Mouse (Mus musculus) forebrain, embryonic 10.5 days (tissue): ENCODE data around the gene Zfp644. TPM values are rescaled to one million over a fixed set of nuclear protein-coding genes. Genes with fewer than 3 reads are reported as not detected.

ENCODE experiments used
- DNase-seq: peaks from one replicate; pipeline ENCODE4 v3.0.0-alpha.2; 2017; ENCODE audit warnings: low spot score; ENCODE audit errors: extremely low spot score
- H3K27ac ChIP-seq: fragments of 300-500 bp; sonication (generic); 2 replicates; pipeline ENCODE4 v1.5.1; 2016; ENCODE audit warnings: mild to moderate bottlenecking
- H3K27me3 ChIP-seq: fragments of 300-500 bp; sonication (generic); 2 replicates; pipeline ENCODE4 v1.6.1; 2016; ENCODE audit warnings: mild to moderate bottlenecking; ENCODE audit not compliant: poor library complexity, severe bottlenecking
- H3K36me3 ChIP-seq: fragments of 300-500 bp; sonication (generic); replicated peaks from 2 replicates; pipeline ENCODE4 v1.6.1; 2016; ENCODE audit warnings: mild to moderate bottlenecking, moderate library complexity
- H3K4me1 ChIP-seq: fragments of 300-500 bp; sonication (generic); 2 replicates; pipeline ENCODE4 v1.6.1; 2016
- H3K4me3 ChIP-seq: fragments of 300-500 bp; sonication (generic); 2 replicates; pipeline ENCODE4 v1.5.1; 2016; ENCODE audit warnings: mild to moderate bottlenecking, moderate library complexity
- H3K9me3 ChIP-seq: fragments of 300-500 bp; sonication (generic); 2 replicates; pipeline ENCODE4 v1.6.1; 2016; ENCODE audit warnings: mild to moderate bottlenecking, moderate library complexity
- WGBS: fragments of 180-500 bp; shearing (Covaris S2); methylation state at CpG from one replicate; pipeline ENCODE4 v1.1.7; 2016; 5-methylcytosine and 5-hydroxymethylcytosine counted together
- polyA plus RNA-seq: library from polyadenylated mRNA; unstranded; fragments of >200 nt; fragmentation: Nextera tagmentation; extraction: Ambion mirVana; gene quantifications from 2 replicates; pipeline ENCODE4 v1.2.1, GENCODE M21; 2016

Zfp644 gene
- polyA plus RNA-seq, 1 experiment from 2014 or later, result 65.9 TPM

DNA sequence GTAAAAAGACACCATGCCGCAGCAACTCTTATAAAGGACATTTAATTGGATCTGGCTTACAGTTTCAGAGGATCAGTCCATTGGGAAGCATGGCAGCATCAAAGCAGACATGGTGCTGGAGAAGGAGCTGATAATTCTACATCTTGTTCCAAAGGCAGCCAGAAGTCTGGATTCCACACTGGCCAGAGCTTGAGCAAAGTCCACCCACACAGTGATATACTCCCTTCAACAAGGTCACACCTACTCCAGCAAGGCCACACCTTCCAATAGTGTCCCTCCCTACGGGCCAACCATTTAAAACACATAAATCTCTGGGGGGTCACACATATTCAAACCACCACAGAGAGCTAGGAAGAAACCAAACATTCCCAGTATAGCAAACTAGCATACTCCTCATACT lies 84.9 kb downstream of the Zfp644 start:
- WGBS, result 93% methylated on average over 2 of the region's 2 CpGs
- Histone ChIP-seq H3K36me3 (peaks cover 57% of the 10 kb centered on the region), H3K27ac (no peak overlapping the region), H3K9me3 (no peaks in the 10 kb centered on the region), H3K4me3 (no peak overlapping the region), H3K27me3 (no peaks in the 10 kb centered on the region), H3K4me1 (no peaks in the 10 kb centered on the region)
- DNase-seq, result no peak

DNA sequence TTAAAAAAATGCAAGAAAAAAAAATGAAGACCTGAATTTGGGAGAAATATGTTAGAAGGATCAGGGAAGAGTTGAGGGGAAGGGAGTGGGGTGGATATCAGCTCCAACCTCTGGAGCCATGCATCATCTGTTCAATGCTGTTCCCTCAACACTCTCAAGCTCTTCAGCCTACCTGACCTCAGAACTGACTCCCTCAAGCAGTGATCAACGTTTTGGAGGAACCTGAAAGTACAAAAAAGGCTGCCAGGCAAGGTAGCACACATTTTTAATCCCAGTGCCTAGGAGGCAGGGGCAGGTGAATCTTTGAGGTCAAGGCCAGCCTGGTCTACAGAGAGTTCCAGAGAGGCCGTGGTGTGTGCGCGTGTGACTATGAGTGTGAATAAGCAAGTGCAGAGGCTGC lies 88.3 kb downstream of the Zfp644 start, which contains the start of gene Gm17304:
Gene Gm17304, plus strand, starts transcription at position 301 of the 400 bp plus-strand sequence.
- WGBS, result 94% methylated on average over 4 of the region's 4 CpGs
- peaks cover 50% of the 10 kb centered on the region for H3K36me3 ChIP-seq
- H3K4me1 ChIP-seq, result no peaks in the 10 kb centered on the region
- H3K27me3 ChIP-seq, result no peaks in the 10 kb centered on the region
- H3K9me3 ChIP-seq, result no peaks in the 10 kb centered on the region
- no peak within 1 kb of the TSS for H3K4me3 ChIP-seq
- no peak for DNase-seq
- H3K27ac ChIP-seq, result no peak within 1 kb of the TSS

DNA sequence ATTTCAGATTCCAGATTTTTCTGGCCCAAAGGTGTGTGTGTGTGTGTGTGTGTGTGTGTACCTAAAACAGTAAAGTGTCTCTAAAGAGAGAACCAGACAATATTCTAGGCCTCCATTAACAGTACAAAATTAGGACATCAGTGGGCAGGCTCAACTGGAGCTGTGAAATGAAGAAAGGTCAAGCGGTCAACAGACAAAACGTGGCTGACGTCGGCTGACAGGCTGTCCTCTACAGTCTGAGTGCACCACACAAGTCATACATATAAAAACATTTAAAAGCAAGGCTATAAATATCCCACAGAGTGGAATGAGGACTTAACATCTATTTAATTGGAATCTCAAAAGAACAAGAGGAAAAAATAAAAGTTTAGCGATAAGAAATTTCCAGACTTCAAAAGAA lies 90.0 kb downstream of the Zfp644 start:
- Histone ChIP-seq H3K9me3 (no peaks in the 10 kb centered on the region), H3K27me3 (no peaks in the 10 kb centered on the region), H3K4me3 (no peak overlapping the region), H3K27ac (no peak overlapping the region), H3K4me1 (no peaks in the 10 kb centered on the region), H3K36me3 (peaks cover 35% of the 10 kb centered on the region)
- 95% methylated on average over 5 of the region's 5 CpGs for WGBS
- no peak for DNase-seq

DNA sequence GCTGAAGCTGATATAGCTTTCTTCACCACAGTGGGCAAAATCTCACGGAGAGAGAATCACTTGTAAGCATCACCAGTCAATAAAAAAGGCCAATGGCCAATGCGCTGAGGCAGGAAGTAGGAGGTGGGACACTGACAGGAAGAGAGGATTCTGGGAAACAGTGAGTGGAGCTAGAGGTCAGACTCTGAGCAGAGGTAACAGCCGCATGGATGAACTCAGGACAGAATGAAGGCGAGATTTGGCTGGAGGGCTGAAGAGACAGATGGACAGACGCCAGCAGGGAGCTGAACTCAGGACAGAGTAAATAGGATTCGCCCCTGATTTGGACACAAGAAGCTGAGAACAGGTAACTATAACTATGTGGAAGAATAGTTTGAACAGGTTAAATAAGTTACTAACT lies 92.0 kb downstream of the Zfp644 start:
- H3K9me3 ChIP-seq, result no peaks in the 10 kb centered on the region
- no peak overlapping the region for H3K4me3 ChIP-seq
- WGBS, result 93% methylated on average over 6 of the region's 6 CpGs
- H3K27me3 ChIP-seq, result no peaks in the 10 kb centered on the region
- no peak overlapping the region for H3K27ac ChIP-seq
- H3K36me3 ChIP-seq, result peaks cover 26% of the 10 kb centered on the region
- DNase-seq, result no peak
- no peaks in the 10 kb centered on the region for H3K4me1 ChIP-seq

DNA sequence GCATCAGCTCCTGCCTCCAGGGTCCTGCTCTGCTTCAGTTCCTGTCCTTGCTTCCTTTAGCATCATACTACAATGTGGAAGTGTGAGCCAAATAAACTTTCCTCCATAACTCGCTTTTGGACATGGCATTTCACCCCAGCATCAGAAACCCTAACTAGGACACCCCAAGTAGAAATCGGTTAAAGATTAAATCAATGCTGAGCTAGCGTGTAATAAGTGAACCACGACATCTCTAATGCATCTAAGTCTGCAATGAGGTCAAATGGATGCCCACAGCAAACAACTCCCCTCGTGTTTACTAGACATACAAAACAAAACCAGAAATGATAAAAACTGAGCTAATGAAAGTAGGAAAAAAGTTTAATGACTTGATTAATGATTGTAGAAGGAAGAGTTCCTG lies 92.7 kb downstream of the Zfp644 start:
- Histone ChIP-seq H3K4me1 (no peaks in the 10 kb centered on the region), H3K9me3 (no peaks in the 10 kb centered on the region), H3K27me3 (no peaks in the 10 kb centered on the region), H3K36me3 (peaks cover 31% of the 10 kb centered on the region), H3K27ac (no peak overlapping the region), H3K4me3 (no peak overlapping the region)
- DNase-seq, result no peak
- 94% methylated on average over 5 of the region's 5 CpGs for WGBS

DNA sequence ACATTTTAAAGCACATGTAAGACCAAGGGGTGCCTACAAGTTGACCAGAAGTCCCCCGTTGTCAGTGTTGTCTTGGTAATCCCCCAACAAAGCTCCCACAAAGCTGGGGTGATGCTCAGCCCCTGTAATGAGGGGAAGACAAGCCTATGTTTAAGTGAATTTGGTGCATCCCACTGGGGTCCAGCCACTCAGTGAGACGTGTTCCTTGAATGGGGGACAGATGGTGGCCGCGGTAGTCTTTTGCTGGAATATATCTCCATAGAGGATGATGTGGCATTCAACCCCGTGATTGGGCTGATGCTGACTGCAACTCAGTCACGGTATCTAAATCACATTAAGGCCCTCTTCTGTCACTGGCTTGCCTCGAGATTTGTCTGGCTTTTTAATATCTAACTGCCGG lies 97.6 kb downstream of the Zfp644 start:
- peaks cover 3% of the 10 kb centered on the region; the same call in 1 of the 2 replicates for H3K4me1 ChIP-seq
- DNase-seq, result no peak
- WGBS, result 81% methylated on average over 8 of the region's 8 CpGs

DNA sequence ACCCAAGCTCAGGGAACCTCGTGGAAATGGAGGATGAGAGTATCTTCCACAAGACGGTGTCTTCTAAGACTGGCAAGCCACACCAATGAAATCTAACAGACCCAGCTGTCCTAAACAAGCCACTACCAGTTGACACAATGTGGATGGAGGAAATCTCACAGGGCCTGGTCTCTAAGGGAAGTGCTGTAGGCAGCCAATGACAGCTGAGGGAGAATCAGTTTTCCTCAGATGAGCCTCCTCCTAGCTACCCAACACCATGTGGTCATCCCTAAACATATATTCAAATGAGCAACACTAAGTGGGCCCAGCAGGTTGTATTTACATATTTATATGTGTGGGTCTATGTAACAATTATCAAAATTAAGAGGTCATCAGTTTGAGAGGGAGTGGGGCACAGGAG lies 99.6 kb downstream of the Zfp644 start:
- H3K27me3 ChIP-seq, result no peaks in the 10 kb centered on the region
- no peaks in the 10 kb centered on the region for H3K9me3 ChIP-seq
- H3K36me3 ChIP-seq, result peaks cover 30% of the 10 kb centered on the region
- DNase-seq, result no peak
- WGBS, result 91% methylated on average over 2 of the region's 2 CpGs
- H3K4me3 ChIP-seq, result no peak overlapping the region
- no peak overlapping the region for H3K27ac ChIP-seq
- peaks cover 3% of the 10 kb centered on the region; the same call in 1 of the 2 replicates for H3K4me1 ChIP-seq

More for the DNA sequence above, 97.6 kb downstream of the Zfp644 start:
- H3K27me3 ChIP-seq, result no peaks in the 10 kb centered on the region
- H3K4me3 ChIP-seq, result no peak overlapping the region
- H3K9me3 ChIP-seq, result no peaks in the 10 kb centered on the region
- peaks cover 27% of the 10 kb centered on the region for H3K36me3 ChIP-seq
- no peak overlapping the region for H3K27ac ChIP-seq

DNA sequence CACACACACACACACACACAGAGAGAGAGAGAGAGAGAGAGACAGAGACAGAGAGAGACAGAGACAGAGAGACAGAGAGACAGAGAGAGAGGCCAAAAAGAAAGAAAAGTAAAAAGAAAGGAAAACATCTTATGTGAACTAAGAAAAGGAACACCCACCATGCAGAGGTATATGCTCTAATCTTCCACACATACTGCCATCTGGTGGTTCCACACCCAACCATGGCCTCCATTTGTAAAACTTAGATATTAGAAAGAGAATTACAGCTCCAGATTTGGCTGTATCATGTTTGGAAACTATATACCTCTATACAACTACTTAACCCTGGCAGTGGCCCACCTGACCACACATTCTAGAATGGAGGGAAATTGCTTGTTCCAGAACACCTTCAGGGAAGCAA lies 102.7 kb downstream of the Zfp644 start:
- no peak overlapping the region for H3K27ac ChIP-seq
- peaks cover 34% of the 10 kb centered on the region for H3K36me3 ChIP-seq
- no peak overlapping the region for H3K4me3 ChIP-seq
- peaks cover 3% of the 10 kb centered on the region; the same call in 1 of the 2 replicates for H3K4me1 ChIP-seq
- H3K9me3 ChIP-seq, result no peaks in the 10 kb centered on the region
- H3K27me3 ChIP-seq, result no peaks in the 10 kb centered on the region
- DNase-seq, result no peak

DNA sequence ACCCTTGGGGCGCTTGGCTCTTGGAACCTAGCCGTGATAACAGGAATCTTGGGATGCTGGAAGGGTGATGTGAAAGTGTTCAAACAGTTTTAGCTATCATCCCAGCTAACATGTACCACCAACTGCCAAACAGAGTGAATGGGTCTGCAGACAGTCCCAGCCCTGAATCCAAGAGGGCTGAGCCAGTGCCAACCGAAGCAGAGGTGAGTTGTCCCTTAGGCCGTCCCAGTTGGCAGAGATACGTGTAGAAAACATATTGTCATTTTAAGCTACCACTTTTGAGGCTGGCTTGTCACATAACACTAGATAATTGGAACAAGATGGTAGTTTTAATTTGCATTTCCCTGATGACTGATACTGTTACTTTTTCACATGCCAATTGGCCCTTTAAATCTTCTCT lies 106.4 kb downstream of the Zfp644 start:
- no peaks in the 10 kb centered on the region for H3K4me1 ChIP-seq
- H3K27me3 ChIP-seq, result no peaks in the 10 kb centered on the region
- 91% methylated on average over 5 of the region's 5 CpGs for WGBS
- H3K27ac ChIP-seq, result no peak overlapping the region
- 0 out of 2 replicates have a peak, but pooled peaks cover 3% of the 10 kb centered on the region for H3K9me3 ChIP-seq
- no peak overlapping the region for H3K4me3 ChIP-seq
- H3K36me3 ChIP-seq, result peaks cover 38% of the 10 kb centered on the region
- no peak for DNase-seq

DNA sequence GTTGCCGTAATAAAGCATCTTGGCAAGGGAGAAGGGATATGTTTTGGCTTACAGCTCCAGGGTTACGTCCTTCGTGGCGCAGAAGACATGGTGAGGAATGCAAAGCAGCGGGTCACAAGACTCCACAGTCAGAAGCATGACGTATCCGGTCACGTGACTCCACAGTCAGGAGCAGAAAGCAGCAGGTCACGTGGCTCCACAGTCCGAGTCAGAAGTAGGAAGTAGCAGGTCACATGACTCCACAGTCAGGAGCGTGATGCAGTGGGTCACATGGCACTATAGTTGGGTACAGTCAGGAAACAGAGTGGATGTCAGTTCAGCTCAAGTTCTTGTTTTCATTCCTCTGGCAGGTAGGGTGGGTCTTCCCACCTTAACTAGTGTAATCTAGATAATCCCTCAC lies 107.4 kb downstream of the Zfp644 start:
- Histone ChIP-seq H3K4me1 (no peaks in the 10 kb centered on the region), H3K9me3 (0 out of 2 replicates have a peak, but pooled peaks cover 3% of the 10 kb centered on the region), H3K27ac (no peak overlapping the region), H3K36me3 (peaks cover 38% of the 10 kb centered on the region), H3K27me3 (peaks cover 5% of the 10 kb centered on the region; the same call in 1 of the 2 replicates), H3K4me3 (no peak overlapping the region)
- DNase-seq, result no peak
- WGBS, result 96% methylated on average over 11 of the region's 11 CpGs

DNA sequence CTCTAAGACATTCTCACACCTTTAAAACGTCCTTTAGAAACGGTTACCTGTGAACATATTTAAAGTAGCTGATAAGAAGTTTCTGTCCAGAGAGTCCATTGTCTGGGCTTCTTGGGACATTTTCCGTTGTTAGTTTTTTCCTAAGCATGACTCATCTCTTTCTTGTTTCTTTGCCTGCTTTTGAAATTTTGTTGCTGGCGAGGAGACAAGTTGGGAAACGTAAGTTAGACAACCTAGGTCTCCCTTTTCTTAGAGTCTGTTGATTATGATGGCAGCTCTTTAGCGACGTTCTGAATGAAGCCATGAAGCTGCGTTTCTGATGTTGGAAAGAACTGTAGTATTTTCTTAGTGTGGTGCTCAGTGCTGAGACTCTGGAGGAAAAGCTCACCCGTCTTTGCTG lies 108.1 kb downstream of the Zfp644 start:
- H3K9me3 ChIP-seq, result 0 out of 2 replicates have a peak, but pooled peaks cover 3% of the 10 kb centered on the region
- DNase-seq, result no peak
- WGBS, result 95% methylated on average over 9 of the region's 9 CpGs
- H3K36me3 ChIP-seq, result peaks cover 38% of the 10 kb centered on the region
- peaks cover 11% of the 10 kb centered on the region; the same call in 1 of the 2 replicates for H3K27me3 ChIP-seq
- H3K4me1 ChIP-seq, result no peaks in the 10 kb centered on the region
- H3K27ac ChIP-seq, result no peak overlapping the region
- H3K4me3 ChIP-seq, result no peak overlapping the region

DNA sequence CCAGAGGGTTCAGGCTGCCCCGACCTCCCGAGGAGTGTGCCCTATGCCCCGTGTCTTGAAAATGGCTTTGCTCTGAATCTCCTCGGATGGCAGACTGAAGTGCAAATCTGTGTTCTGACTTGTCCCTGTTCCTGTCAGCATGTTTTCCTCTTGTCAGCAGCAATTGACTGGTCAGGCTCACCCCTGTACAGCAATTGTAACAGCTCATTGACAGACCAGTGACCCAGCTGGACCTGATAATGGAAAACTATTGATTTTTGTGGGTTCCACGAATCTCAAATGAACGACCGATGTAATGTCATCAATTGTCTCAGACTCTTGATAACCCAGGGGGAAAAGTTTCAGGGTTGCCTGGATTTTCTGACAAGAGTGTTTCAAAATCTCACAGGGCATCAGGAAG lies 116.1 kb downstream of the Zfp644 start:
- Histone ChIP-seq H3K4me3 (no peak overlapping the region), H3K4me1 (peaks cover 21% of the 10 kb centered on the region), H3K27me3 (peaks cover 87% of the 10 kb centered on the region), H3K9me3 (no peaks in the 10 kb centered on the region), H3K27ac (no peak overlapping the region), H3K36me3 (no peaks in the 10 kb centered on the region)
- 93% methylated on average over 7 of the region's 7 CpGs for whole genome bisulfite sequencing
- DNase-seq, result no peak

DNA sequence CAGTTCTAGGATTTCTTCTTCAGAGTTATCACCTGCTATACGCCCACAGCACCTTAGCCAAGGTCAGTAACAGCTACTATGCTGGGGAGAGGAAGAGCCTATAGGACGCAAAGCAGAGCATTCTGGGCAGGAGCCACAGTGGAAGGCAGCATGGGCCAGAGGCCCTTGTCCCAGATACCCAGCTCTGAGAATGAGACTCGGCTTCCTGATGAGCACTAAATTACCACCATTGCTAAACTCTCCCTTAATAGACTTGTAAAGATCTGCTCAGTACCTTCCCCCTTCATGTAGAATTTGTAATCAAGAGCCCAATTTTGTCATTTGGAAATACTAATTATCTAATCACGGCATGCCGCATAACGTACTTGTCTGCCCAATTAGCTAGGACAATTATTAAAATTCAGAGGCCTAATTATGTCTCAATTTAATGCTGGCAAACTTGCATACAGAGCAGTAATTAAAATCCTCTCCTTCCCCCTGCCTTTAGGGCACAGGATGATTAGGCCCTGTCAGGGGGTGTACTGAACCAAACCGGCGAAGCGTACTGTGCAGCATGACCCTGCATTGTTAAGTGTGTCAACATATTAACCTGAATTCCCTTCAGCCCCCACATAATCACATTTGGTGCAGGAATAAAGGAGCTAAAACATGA lies 119.7 kb downstream of the Zfp644 start:
- no peak overlapping the region for H3K27ac ChIP-seq
- H3K4me3 ChIP-seq, result no peak overlapping the region
- H3K4me1 ChIP-seq, result peaks cover 36% of the 10 kb centered on the region
- no peaks in the 10 kb centered on the region for H3K9me3 ChIP-seq
- no peaks in the 10 kb centered on the region for H3K36me3 ChIP-seq
- H3K27me3 ChIP-seq, result peaks cover 95% of the 10 kb centered on the region
- no peak for DNase-seq
- 24% methylated on average over 9 of the region's 9 CpGs for WGBS
